Mouse (Mus musculus): ENCODE results near the gene Spg21. TPM values are rescaled to one million over a fixed set of nuclear protein-coding genes. Genes with fewer than 3 reads are reported as not detected.

The Spg21 gene
- polyA plus RNA-seq, 1 experiment from 2014 or later: 112 TPM

DNA sequence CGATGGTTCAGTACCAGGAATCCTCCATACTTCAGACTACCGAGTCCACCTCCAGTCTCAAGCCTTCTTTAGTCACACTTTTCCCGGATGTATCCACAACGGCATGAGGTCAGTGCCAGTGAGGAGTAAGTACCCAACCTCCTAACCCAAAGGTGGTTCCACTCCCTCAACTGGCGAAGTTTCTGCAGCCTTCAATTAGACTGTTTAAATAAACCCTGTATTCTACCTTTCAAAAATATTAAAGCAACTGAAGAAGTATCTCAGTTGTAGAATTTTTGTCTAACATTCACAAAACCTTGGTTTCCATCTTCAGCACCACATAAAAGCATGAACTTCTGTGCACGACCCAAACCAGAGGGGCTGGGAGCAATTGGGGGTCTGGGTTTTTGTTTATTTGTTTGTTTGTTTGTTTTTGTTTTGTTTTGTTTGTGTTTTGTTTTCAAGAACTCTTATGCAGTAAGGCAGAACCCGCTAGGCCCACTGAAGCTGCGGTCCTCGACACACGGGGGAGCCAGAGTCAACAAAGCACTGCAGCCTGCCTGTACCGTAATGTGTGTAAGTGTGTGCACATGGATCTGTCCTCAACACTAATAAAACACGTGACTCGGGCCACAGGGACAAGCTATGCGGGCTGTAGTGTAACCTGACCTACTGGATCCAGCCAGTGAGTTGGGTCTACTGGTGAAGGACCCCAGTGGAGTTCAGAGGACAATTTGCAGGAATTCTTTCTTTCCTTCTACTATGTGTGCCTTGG lies 63.0 kb downstream of the Spg21 start:
- peak; percentile 70 for ATAC-seq (ENCODE audit: low FRiP score, low read depth)
- Histone ChIP-seq H3K4me2 (replicated peaks) (no peak overlapping the region), H3K4me3 (no peak overlapping the region), H3K27me3 (peaks cover 9% of the 10 kb centered on the region; the same call in 1 of the 2 replicates), H3K9ac (replicated peaks) (no peak overlapping the region), H3K36me3 (no peaks in the 10 kb centered on the region), H3K27ac (replicated peaks) (no peak overlapping the region), H3K9me3 (no peaks in the 10 kb centered on the region), H3K4me1 (peaks cover 14% of the 10 kb centered on the region; the same call in 1 of the 2 replicates)
- 24% methylated on average over 14 of the region's 14 CpGs for WGBS

DNA sequence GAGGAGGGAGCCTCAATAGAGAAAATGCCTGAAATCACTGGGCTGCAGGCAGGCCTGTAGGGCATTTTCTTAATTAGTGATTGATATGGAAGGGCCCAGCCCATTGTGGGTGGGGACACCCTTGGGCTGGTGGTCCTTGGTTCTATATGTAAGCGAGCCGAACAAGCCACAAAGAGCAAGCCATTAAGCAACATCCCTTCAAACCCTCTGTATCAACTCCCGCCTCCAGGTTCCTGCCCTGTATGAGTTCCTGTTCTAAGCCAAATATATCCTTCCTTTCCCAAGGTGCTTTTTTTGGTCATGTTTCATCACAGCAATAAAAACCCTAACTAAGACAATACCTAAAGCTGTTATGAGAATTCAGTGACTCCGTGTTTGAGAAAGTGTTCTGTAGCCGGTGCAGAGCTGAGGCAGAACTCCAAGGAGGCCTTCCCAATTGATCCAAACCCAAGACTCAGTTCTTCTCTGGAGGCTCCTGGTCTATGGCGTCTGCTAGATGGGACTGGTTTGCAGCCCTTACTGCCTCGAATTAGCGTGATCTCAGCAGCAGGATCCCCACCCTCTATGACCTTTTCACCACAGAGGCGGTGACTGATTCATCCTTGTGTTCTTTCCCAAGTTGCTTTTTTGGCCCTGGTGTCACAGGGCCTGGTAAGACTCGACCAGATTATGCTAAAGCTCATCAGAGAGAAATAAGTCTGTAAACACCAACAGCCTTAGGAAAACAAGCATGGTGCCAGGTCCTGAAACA lies 64.9 kb downstream of the Spg21 start:
- no peaks in the 10 kb centered on the region for H3K9me3 ChIP-seq
- H3K27me3 ChIP-seq: 0 out of 2 replicates have a peak, but pooled peaks cover 4% of the 10 kb centered on the region
- H3K36me3 ChIP-seq: no peaks in the 10 kb centered on the region
- H3K4me1 ChIP-seq: peaks cover 5% of the 10 kb centered on the region; the same call in 1 of the 2 replicates
- no peak overlapping the region for H3K4me3 ChIP-seq
- H3K4me2 ChIP-seq (replicated peaks): no peak overlapping the region
- no peak overlapping the region for H3K27ac ChIP-seq (replicated peaks)
- 84% methylated on average over 10 of the region's 10 CpGs for WGBS
- no peak overlapping the region for H3K9ac ChIP-seq (replicated peaks)
- ATAC-seq (ENCODE audit: low FRiP score, low read depth): no peak

DNA sequence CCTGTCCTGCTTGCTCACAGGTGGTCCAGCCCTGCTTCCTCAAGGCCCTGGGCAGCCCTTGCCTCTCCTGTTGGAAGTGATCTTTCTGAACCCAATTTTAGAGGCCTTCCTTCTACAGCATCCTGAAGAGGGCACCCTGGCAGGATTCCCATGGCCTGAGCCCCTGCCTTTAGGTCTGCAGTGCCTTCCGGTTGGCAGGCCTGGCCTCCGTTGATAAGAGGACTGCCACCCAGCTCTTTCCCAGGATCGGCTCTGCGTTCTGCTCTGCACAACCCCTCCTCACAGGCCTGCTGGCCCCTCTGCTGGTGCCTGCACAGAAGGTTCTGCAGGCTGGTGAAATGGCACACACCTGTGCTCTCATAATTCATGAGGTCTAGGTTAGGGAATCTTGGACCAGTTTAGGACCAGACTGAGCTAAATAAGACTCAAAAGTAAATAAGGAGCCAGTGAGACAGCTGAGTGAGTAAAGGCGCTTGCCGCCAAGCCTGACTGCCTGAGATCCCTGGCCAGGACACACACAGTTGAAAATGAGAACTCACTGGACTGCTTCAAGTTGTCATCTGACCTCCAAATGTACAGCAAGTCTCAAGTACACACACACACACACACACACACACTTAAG lies 67.8 kb downstream of the Spg21 start:
- Histone ChIP-seq H3K27me3 (no peaks in the 10 kb centered on the region), H3K9me3 (no peaks in the 10 kb centered on the region), H3K4me1 (peaks cover 3% of the 10 kb centered on the region; the same call in 1 of the 2 replicates), H3K4me3 (no peak overlapping the region), H3K9ac (replicated peaks) (no peak overlapping the region), H3K4me2 (replicated peaks) (no peak overlapping the region), H3K27ac (replicated peaks) (no peak overlapping the region), H3K36me3 (no peaks in the 10 kb centered on the region)
- 85% methylated on average over 6 of the region's 6 CpGs for WGBS
- no peak for ATAC-seq (ENCODE audit: low FRiP score, low read depth)

DNA sequence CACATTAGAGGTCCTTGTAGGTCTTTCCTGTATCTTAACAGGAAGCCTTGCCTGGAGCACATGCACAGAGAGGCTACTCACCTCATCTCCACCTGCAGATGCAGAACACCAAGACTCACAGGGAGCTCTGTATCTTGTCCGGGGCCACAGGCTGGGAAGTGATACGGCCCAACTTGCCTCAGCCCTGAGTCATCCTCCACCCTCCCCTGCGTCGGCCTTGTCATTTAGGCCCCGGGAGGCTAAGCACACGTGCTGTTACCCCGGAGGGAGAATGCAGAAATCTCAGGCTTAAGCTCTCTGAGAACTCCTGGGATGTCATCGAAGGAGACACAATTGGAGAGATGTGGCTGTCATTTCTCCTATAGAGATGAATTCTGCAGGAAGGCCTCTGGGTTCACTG lies 68.9 kb downstream of the Spg21 start:
- 64% methylated on average over 8 of the region's 8 CpGs for WGBS
- Histone ChIP-seq H3K4me2 (replicated peaks) (no peak overlapping the region), H3K36me3 (no peaks in the 10 kb centered on the region)

DNA sequence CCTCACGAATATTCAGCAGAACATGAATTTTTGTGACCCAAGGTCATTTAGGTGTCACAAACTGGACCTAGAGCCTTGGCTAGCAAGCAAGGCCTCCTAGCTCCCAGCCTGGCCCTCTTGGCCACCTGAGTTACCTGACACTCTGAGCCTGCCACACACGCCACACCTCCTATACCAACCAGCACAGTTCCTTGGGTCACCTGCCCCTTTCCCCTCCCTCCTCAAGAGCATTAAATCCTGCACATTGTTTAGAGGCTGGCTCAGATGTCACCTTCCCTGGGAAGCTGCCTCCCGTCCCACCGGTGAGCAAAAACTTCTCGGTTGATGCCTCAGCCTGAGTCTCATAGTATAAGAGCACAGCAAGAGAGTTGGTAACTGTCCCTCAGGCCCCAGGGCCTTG lies 70.5 kb downstream of the Spg21 start:
- Histone ChIP-seq H3K4me1 (no peaks in the 10 kb centered on the region), H3K27ac (replicated peaks) (no peak overlapping the region), H3K4me3 (no peak overlapping the region), H3K36me3 (no peaks in the 10 kb centered on the region), H3K27me3 (no peaks in the 10 kb centered on the region), H3K9ac (replicated peaks) (no peak overlapping the region), H3K9me3 (no peaks in the 10 kb centered on the region), H3K4me2 (replicated peaks) (no peak overlapping the region)
- ATAC-seq (ENCODE audit: low FRiP score, low read depth): no peak
- 81% methylated on average over 5 of the region's 5 CpGs for WGBS

More for the DNA sequence above, 68.9 kb downstream of the Spg21 start:
- Histone ChIP-seq H3K4me3 (no peak overlapping the region), H3K4me1 (no peaks in the 10 kb centered on the region), H3K9me3 (no peaks in the 10 kb centered on the region), H3K9ac (replicated peaks) (no peak overlapping the region), H3K27me3 (no peaks in the 10 kb centered on the region), H3K27ac (replicated peaks) (no peak overlapping the region)
- no peak for ATAC-seq (ENCODE audit: low FRiP score, low read depth)

DNA sequence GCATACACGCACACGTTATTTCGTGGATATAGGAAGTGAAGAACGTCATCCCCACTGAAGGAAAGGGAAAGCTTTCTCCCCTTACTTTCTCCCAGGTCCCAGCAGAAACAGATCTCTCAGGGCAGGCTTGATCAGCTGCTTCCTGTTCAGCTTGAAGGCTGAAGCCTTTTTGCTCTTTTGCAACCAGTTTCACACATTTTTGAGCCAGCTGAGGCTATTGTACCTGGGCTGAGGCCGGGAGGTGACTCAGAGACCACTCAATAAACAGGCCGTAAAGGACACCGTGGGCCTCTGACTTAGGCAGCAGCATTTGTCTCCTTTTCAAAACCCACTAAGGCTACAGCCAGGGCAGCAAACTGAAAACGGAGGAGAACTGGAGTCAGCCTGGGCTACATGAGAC lies 72.2 kb downstream of the Spg21 start:
- H3K9me3 ChIP-seq: no peaks in the 10 kb centered on the region
- 84% methylated on average over 8 of the region's 8 CpGs for WGBS
- no peak overlapping the region for H3K9ac ChIP-seq (replicated peaks)
- H3K27me3 ChIP-seq: no peaks in the 10 kb centered on the region
- no peak overlapping the region for H3K4me3 ChIP-seq
- no peak for ATAC-seq (ENCODE audit: low FRiP score, low read depth)
- H3K27ac ChIP-seq (replicated peaks): no peak overlapping the region
- no peaks in the 10 kb centered on the region for H3K36me3 ChIP-seq
- no peak overlapping the region for H3K4me2 ChIP-seq (replicated peaks)
- H3K4me1 ChIP-seq: no peaks in the 10 kb centered on the region

DNA sequence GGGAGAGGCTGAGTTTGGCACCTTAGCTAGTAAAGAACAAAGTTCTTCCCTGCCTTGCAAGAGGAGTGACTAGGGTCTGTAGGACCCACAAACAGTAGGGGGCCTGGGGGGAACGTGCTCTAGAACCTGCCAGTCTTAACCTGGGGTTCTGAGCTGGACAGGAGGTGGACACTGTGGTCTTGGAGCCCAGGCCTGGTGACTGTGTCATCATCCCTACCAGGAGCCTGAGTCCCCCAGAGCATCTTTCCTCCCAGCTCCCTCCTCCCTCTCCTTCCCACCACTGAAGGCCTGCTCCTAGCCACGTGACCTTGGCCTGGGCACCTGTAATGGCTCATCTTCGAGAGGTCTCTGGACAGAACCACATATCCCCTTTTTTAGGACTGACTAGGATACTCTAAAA lies 73.4 kb downstream of the Spg21 start:
- no peak overlapping the region for H3K4me3 ChIP-seq
- no peak overlapping the region for H3K27ac ChIP-seq (replicated peaks)
- 90% methylated on average over 3 of the region's 3 CpGs for WGBS
- H3K9ac ChIP-seq (replicated peaks): no peak overlapping the region
- no peaks in the 10 kb centered on the region for H3K36me3 ChIP-seq
- H3K27me3 ChIP-seq: no peaks in the 10 kb centered on the region
- no peaks in the 10 kb centered on the region for H3K9me3 ChIP-seq
- no peaks in the 10 kb centered on the region for H3K4me1 ChIP-seq
- no peak overlapping the region for H3K4me2 ChIP-seq (replicated peaks)
- no peak for ATAC-seq (ENCODE audit: low FRiP score, low read depth)

DNA sequence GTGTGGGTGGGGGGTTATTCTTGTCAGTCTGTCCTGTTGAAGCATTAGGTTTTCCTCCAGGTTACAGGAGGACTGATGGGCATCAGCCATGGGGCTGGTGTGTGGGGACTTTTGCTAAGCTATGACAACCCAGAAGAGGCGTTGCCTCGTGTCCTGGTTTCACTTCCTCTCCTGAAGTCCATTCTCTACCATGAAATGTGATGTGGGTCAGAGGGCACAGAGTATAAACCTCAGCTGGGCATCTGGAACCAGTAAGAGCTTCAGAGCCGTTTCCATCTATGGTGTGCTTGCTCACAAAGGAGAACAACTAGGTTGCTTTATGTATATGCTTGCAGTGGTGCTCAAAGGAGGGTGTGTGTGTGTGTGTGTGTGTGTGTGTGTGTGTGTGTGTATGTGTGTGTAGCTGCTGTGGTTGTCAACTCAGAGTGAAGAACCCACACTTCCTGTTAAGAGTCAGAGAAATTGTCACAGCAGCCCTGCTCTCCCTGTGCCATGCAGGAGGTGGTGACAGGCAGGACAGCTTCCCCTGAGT lies 74.5 kb downstream of the Spg21 start:
- no peak overlapping the region for H3K27ac ChIP-seq (replicated peaks)
- H3K4me1 ChIP-seq: no peaks in the 10 kb centered on the region
- no peak overlapping the region for H3K4me2 ChIP-seq (replicated peaks)
- 76% methylated on average over 3 of the region's 3 CpGs for WGBS
- no peak for ATAC-seq (ENCODE audit: low FRiP score, low read depth)
- H3K9me3 ChIP-seq: no peaks in the 10 kb centered on the region
- no peaks in the 10 kb centered on the region for H3K27me3 ChIP-seq
- H3K36me3 ChIP-seq: no peaks in the 10 kb centered on the region
- no peak overlapping the region for H3K4me3 ChIP-seq
- H3K9ac ChIP-seq (replicated peaks): no peak overlapping the region

DNA sequence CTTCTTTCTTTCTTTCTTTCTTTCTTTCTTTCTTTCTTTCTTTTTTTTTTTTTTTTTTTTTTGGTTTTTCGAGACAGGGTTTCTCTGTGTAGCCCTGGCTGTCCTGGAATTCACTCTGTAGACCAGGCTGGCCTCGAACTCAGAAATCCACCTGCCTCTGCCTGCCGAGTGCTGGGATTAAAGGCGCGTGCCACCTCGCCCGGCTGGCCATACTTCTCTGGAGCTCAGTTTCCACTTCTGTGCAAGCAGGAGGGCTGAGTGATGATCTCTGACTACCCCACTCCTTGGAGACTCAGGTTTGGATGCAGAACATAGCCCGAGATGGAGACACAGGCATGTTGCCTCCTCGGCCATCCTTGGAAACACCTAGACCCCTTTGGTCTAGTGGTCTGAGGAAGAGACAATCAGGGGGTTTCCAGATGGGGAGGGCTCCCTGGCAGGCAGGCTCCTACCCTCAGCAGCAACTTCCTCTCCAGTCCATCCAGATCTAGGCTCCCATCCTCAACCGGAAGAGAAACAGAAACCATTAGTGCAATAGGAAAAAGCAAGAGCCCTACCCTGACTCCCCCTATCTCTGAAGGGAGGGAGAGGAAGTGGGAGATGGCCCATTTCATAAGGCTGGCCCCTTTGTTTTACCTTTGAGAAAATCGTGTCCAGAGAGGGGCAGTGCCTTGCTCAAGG lies 75.2 kb downstream of the Spg21 start:
- Histone ChIP-seq H3K4me1 (no peaks in the 10 kb centered on the region), H3K27ac (replicated peaks) (no peak overlapping the region), H3K27me3 (no peaks in the 10 kb centered on the region), H3K9me3 (no peaks in the 10 kb centered on the region), H3K4me3 (no peak overlapping the region), H3K36me3 (no peaks in the 10 kb centered on the region), H3K4me2 (replicated peaks) (no peak overlapping the region), H3K9ac (replicated peaks) (no peak overlapping the region)
- no peak for ATAC-seq (ENCODE audit: low FRiP score, low read depth)
- 88% methylated on average over 11 of the region's 11 CpGs for WGBS

DNA sequence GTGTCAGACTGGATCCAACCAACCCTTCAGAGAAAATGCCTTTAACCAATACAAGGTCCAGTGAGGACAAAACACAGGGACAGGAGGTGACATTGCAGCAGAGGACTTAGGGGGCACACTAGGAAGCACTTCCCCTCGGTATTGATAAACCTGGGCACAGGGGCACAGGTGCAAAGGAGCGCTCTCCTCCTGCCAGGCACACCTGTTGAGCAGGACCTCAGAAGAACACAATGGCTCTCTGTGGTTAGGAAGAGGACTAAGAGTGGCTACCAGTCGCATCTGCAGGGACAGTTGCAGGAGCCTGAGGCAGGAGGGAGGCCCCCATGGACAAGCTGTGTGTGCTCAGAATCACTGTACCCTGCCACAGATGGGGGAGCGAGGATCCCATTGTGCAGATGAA lies 75.7 kb downstream of the Spg21 start:
- H3K36me3 ChIP-seq: no peaks in the 10 kb centered on the region
- no peaks in the 10 kb centered on the region; the same call in 1 of the 2 replicates for H3K4me1 ChIP-seq
- 79% methylated on average over 4 of the region's 4 CpGs for WGBS
- H3K4me2 ChIP-seq (replicated peaks): no peak overlapping the region
- H3K27ac ChIP-seq (replicated peaks): no peak overlapping the region
- H3K9me3 ChIP-seq: no peaks in the 10 kb centered on the region
- no peak overlapping the region for H3K4me3 ChIP-seq
- no peak for ATAC-seq (ENCODE audit: low FRiP score, low read depth)
- H3K27me3 ChIP-seq: no peaks in the 10 kb centered on the region
- no peak overlapping the region for H3K9ac ChIP-seq (replicated peaks)
